Mouse (Mus musculus): Measurements from ENCODE around the gene Shc1.
"Not testable (repeated sequence)": the region's sequence is repeated elsewhere in the genome, so short reads cannot be mapped to it uniquely, and the experiment has no call there.

Gene Shc1

DNA sequence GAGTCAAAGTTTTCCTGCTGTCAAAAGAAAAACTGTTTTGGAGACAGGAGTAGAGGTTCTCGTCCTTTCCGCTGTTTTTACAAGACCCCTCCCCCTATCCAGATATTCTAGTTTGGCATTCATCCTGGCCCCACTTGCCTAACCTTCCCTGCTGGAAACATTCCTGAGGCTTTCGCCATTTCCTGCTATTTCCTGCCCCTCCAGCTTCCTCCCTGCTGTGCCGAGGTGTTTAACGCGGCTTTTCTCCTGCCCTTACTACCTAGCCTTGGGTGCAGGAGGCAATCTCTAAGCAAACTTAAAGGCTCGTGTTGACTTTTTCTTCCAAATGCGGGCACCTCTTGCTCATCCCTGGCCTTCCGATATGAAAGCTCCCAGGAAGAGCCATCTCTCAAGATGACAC, 1.3 kb downstream of the Shc1 start:
- peak; percentile 70 to 80 for DNase-seq

DNA sequence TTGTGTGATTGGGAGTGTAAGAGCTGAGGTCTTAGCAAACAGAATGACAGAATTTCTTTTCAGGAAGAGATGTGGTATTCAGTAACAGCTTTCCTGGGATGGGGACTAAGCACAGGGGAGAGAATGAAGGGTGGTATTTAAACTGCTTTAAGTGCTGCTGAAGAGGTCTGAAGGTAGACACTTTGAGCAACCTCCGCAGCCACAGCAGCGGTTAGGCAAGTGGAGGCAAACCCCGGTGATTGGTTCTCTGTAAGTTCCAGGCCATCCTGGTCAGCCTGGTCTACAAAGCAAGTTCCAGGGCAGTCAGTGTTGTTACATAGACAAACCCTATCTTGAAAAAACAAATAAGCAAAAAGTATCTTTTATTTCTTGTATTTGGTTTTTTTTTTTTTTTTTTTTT, 1.7 kb downstream of the Shc1 start:
- no peak for DNase-seq

DNA sequence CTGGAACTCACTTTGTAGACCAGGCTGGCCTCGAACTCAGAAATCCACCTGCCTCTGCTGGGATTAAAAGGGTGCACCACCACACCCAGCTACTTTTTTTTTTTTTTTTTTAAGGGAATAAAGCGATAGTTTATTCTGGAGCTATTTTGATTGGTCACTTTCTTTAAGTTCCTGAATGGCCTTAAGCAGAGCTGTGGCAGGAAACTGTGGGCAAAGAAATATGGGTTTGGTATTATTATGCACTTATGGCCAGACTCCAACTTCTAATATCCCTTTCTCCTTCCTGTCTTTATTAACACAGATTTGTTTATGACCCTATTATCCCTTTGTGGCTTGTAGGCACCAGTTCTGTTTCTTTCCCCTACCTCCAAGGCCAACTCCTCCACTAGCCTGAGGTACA, 2.2 kb downstream of the Shc1 start:
- DNase-seq = no peak

DNA sequence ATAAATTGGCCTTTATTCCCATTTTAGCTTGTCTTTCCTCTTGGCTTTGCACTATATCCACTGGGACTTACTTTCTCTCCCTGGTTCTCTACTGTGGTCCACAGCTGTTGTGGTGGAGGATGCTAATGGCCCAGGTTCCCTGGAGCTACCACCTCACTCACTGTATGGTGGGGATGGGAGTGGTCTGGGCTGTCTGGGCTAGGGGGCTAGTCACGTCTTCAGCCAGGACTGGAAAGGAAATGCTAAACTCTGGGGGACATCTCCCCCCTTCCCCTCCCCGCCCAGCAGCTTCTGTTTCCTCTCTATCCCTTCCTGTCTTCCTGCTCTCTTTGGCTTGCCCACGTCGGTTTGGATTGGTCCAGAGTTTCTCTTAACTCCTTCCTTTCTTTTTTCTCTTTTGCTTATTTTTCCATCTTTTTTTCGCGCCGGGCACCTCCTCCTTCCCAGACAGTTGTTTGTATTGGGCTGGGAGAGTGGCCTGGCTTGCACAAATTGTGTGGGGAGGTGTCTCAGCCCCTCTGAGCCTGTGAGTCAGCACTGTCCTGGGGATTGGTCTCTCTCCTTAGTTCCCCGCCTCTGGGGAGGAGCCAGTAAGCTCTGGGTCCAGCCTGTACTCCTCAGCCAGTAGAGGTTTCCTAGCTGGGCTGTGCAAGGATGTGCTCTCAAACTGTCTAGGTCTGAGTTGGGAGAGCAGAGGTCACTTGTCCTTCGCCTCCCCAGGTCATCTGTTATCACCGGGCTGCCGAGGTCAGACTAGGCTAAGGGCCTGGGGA, 2.9 kb downstream of the Shc1 start:
- DNase-seq = peak; percentile 78 to 85

DNA sequence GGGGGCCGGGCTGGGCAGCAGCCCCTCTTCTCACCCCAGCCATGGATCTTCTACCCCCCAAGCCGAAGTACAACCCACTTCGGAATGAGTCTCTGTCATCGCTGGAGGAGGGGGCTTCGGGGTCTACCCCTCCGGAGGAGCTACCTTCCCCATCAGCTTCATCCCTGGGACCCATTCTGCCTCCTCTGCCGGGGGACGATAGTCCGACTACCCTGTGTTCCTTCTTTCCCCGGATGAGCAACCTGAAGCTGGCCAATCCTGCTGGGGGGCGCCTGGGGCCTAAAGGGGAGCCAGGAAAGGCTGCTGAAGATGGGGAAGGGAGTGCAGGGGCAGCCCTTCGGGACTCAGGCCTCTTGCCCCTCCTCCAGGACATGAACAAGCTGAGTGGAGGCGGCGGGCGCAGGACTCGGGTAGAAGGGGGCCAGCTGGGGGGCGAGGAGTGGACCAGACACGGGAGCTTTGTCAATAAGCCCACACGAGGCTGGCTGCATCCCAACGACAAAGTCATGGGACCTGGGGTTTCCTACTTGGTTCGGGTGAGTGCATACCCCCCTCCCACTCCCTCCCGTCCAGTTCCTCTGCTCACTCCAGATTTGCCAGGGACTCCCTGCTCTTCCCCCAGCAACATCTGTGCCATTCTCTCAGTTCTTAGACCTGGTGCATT, 3.7 kb downstream of the Shc1 start:
- peak in 1 of 2 experiments; percentile 26 for DNase-seq

DNA sequence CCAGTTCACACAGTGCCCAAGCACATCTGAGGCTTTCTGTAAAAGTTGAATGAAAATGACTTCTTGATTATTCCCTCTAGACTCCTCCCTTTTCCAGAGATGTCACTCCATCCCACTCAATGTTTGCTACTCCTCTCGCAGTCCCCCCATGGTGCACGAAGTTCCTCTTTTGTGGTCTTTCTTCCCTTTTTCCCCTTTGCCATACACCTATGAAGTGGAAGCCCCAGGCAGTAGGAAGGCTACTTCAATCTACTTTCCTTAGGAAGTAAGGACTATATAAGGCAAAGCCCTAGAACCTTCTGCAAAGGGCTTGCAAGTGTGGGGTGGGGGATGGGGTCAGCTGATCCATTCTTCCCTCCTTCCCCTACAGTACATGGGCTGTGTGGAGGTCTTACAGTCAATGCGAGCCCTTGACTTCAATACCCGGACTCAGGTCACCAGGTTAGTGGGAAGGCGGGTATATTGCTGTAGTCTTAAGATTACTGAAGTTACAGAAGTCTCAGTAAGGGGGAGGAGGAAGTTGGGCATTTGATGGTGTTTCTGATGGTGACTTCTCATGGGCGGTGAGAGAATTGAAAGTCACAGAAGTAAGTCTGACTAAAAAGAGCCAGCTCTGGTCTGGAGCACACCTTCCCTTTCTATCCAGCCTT, 4.4 kb downstream of the Shc1 start:
- DNase-seq = no peak

DNA sequence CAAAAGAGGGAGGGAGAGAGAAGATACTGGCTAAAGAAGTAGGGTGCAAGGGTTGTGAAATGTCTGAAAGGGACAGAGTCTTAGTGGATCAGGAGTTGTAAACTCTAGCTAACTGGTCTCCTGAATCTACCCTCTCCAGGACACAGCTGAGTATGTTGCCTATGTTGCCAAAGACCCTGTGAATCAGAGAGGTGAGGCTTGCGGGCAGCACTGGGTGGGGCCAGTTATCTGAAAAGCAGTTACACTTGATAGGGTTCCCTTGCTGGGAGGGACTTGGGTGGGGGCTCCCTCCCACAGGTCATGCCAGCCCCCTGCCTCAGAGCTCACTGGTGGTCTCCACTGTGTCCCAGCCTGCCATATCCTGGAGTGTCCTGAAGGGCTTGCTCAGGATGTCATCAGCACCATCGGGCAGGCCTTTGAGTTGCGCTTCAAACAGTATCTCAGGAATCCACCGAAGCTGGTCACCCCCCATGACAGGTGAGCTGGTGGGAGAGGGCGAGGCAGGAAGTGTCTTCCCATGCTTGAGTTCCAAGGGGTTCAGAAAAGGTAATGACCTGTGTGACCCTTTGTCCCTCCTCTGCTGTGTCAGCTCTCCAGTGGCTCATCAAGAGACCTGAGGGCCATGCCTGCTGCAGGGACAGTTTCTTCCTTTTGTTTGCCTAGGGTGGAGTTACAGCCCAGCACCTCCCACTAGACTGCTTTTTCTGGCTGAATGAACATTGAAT, 6.3 kb downstream of the Shc1 start:
- no peak for DNase-seq

DNA sequence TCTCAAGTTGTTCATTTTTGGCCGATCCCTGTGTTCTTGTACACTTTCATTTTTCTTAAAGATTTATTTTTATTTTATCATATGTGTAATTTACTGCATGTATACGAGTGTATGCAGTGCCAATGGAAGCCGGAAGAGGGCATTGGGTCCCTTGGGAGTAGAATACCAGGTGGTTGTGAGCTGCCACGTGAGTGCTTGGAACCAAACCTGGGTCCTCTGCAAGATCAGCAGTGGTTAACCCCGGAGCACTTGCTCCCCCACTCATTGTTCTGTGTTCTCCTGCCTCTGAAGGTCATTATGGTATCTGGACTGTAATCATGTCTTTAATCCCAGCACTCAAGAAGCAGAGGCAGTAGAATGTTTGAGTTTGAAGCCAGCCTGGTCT, 6.9 kb downstream of the Shc1 start:
- no peak for DNase-seq

DNA sequence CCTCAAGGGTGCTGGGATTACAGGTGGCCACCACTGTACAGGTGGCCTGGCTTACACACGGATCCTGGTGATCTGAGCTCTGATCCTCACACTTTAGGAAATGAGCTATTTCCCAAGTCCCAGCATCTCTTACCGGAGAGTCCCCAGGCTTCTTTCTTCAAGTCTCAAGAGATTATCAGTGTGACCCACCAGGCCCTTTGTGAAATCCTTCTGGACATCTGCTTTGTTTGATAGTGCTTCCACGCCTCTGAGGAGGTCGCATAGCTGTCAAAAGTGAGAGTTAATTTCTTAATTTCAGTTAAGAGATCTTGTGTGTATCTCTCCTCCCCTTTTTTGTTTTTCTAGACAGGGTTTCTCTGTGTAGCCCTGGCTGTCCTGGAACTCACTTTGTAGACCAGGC, 7.6 kb downstream of the Shc1 start:
- no peak for DNase-seq

DNA sequence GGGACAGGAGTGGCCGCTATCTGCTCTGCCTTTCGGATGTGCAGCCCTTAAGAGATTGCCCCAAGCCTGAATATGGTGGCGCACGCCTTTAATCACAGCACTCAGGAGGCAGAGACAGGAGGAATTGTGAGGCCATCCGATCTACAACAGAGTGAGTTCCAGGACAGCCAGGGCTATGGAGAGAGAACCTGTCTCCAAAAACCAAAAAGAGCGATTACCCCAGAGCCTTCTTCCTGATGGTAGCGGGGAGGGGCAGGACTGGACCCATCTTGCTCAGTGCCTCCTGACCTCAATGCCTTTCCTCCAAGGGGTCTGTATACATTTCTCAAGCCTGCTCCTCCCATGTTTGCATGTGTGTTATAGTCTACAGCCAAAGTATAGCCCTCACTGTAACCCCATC, 10.8 kb downstream of the Shc1 start:
- DNase-seq = not testable (repeated sequence)

DNA sequence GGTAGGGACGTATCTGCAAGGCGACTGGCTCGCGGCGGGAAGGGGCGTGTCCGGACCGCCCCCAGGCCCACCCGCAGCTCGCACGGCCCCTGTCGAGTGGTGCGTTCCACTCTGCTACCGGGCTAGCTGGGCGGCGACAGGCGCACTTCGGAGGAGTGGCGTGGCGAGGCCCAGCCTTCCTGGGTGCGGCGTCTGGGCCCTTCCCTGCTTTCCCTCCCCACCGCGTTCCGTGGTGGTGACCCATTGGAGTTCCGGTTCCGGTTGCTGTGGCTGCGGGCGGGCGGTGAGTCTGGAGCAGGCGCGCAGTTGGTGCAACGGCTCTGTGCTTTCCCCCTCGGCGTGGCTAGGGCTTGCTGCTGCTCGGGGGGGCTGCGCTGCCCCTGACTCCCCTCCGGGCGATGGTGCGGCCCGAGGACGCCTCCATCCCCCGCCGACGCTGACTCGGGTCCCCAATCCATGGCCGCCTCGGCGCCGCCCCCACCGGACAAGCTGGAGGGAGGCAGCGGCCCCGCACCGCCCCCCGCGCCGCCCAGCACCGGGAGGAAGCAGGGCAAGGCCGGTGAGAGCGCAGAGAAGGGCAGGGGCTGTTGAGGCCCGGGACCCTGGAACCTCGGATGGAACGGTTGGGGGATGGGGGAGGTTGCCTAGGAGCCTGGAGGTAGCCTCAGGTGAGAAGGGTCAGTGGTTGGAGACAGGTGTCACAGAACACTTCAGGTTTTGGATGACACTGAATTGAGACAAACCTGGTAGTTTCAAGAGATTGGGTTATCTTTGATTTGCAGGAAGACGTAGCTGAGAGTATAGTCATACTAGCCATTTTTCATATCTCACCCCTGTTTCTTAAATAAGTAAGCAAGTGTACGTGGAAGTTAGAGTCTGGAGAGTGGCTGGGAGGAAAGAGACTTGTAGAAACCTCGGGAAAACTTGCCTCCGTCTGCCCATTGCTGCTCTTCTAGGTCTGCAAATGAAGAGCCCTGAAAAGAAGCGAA, 12.2 kb downstream of the Shc1 start, which contains the start of gene Pygo2:
Pygo2 (plus strand) TSS at position 44 of the 989 bp plus-strand sequence.
- DNase-seq = peak; percentile 97 to 98

DNA sequence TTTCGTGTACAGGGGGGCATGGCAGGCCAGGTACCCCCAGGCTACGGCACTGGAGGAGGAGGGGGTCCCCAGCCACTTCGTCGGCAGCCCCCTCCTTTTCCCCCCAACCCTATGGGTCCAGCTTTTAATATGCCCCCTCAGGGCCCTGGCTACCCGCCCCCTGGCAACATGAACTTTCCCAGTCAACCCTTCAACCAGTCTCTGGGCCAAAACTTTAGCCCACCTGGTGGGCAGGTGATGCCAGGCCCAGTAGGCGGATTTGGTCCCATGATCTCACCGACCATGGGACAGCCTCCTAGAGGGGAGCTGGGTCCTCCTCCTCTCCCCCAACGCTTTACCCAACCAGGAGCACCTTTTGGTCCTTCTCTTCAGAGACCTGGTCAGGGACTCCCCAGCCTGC, 14.4 kb downstream of the Shc1 start:
- no peak for DNase-seq

DNA sequence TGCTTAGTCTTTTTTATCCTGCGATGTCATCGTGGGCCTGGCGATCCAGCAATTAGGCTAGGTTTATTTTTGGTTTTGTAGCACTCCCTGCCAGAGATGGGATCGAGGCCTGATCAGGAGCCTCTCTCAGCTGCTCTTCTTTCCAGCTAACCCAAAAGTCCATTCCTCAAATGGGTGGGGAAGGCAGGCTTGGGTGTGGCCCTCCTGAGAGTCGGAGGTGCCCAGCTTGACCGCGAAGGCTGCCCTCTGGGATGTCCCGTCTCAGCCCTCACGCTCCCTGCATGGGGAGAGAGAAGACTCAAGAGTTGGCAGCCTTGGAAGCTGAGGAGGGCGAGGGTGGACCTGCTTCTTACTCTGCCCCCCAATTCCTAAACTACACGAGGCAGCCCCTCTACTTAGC, 16.3 kb downstream of the Shc1 start:
- no peak for DNase-seq

DNA sequence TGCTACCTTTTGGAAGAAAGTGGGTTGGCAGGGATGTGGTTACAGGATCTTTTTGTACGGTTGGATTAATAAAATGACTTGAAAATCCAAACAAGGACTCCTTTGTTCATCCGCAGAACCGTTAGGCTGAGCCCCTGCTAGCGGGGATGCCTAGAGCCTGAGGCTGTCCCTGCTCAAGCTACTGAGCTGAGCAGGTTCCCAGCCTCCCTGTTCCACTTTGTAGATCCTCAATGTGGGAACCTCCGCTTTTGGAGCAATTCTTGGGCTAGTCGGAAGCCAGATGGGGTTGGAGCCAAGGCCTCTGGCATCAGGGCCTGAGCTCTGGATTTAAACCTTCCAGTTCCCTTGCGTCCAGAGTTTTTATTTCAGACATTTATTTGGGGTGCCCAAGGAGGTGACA, 16.8 kb downstream of the Shc1 start:
- no peak for DNase-seq

DNA sequence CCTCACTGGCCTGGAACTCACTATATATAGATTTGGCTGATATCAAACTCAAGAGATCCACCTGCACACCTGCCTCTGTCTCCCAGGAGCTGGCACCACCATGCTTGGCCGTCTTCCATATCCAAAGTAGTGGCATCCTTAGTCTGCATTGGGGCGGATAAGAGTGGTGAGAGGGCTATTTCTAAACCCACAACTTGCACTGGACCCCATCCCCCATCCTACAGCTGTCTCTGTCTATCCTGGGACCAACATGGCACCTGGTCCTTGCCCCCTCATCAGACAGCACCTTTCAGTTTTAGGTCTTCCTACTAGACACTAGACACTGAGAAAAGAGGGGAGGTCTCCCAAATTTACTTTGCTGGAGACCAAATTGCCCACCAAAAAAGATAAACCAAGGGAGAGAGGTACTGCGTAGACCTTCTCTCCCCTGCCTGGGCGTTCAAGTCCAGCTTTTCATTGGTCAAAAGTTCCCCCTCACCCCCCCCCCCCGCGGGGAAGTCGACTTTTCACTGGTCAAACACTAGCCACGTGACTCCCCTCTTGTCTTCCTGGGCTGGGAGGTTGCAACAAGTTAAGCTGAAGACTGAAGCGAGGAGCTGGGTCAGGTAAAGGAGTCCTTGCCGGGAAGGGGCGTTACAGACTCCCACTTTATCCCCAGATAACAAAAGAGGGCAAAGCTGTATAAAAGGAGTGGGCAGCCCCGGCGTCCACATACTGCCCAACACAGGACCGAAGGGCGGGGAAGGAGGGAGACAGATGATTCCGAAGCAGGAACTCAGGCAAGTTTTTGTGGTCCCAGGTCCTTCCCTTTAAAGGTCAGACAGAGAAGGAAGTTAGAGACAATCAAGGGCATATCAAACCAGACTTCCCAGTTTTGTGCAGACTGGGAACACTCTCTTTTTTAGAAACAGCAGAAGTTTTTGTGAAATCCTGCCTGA, 18.2 kb downstream of the Shc1 start, which contains the start of gene Pbxip1:
Pbxip1 (plus strand) TSS at position 531 of the 938 bp plus-strand sequence.
- peak; percentile 81 to 87 for DNase-seq

DNA sequence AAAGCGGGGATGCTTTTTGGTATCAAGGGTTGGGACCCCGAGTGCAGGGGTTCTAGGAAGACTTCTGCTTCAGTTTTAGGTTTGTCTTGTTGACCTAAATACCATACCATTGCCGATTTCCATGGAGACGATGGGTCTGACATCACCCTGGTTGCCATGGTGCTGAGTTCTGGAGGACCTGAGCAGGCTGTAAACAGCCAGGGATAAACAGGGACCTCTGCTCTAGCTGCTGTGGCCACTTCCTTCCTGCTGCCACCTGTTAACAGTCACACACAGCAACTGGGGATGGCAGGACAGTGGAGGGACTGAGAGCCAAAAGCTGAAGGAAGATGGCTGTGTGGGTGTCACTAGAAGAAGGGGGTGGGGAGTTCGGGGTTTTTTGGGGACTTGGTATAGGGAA, 19.0 kb downstream of the Shc1 start:
- DNase-seq = peak; percentile 38 to 44

DNA sequence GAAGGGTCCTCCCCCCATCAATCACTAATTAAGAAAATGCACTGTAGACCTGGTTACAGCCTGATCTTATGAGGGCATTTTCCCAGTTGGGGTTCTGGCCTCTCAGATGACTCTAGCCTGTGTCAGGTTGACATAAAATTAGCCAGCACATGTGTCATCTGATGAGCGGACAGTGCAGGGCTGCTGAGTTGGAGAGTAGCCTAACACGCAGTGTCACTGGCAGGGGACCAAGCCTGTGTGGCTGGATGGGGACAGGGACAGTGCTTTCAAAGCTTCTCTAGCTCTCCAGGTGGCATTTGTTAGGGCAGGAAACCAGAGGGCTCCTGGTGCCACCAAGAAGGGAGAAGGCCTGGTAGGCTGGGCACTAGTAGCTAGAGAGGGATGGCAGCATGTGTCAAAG, 22.4 kb downstream of the Shc1 start:
- no peak for DNase-seq

DNA sequence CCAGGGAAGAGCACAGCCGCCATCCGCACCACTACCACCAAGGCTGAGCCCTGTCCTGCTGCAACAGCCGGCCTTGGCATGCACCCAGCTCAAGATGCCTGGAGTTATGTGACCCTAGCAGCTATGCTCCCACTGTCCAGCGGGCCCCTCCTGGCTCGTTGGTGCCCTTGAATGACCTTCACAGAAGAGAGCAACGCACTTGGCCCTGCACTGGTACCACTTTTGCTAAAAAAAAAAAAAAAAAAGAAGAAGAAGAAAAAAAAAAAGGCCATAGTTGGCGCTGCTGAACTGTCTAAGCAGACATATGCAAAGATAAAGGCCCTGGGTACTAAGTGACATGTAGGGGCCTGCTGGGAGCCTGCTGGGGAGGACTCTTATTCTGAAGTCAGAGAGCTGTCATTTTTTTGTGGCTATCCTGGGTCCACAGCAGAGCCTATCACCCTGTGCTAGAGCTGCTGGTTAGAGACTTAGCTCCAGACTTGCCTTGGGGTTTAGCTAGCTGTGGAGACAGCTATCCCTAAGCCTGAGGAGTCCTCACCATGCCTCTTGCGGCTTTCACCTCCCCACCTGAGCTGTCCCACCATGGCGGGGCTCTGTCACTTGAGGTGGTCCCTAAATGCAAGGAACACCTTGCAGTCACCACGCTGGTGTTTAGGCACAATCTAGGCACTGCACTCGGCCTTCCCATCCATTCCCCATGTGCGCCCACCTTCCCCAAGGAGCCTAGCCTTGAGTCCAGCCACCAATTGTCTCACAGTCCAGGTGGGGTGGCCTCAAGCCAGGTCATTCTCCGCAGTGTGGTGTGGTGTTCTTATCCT, 30.7 kb downstream of the Shc1 start:
- DNase-seq = peak; percentile 54 to 76

DNA sequence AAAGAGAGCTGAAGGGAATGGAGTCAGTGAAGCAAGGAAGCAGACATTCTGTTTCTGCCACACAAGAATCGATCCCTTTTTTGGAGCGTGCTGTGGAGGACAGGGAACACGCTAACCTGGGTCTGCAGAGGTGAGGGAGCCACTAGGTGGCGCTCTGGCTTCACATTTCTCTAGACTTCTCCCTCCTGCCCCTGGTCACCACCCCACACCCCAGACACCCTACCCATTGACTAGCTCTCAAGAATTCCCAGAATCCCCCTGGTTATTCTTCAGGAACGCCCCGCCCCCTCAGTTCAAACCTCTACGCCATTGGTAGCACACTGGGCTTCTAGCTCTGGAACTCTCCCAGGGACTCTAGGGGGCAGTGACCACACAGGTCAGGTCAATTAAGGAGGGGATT, 31.3 kb downstream of the Shc1 start:
- DNase-seq = peak; percentile 71 to 90

DNA sequence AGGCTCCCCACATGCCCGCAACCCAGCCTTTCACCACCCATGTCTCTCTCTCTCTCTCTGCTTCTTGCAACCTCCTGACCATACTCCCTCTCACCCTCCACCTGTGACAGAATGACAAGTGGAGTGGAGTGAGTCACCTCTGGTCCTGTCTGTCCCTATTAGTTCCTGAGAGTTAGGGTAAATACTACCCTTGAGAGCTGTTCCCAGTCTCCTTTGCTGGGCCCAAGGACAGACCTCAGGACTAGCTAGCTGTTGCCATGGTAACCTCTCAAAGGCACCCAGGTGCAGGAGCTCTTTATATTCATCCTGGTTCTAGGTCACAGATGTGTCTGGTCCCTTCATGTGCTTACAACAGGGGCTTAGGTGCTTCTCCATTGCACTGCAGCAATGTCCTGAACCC, 33.7 kb downstream of the Shc1 start:
- DNase-seq = no peak

All from kidney, postnatal 36 days (tissue).